Mouse (Mus musculus): ENCODE measurements around the gene Thrb. TPM values are rescaled to one million over a fixed set of nuclear protein-coding genes. Genes with fewer than 3 reads are reported as not detected.

Thrb gene
- polyA plus RNA-seq, 1 experiment, result 0.05 TPM

DNA sequence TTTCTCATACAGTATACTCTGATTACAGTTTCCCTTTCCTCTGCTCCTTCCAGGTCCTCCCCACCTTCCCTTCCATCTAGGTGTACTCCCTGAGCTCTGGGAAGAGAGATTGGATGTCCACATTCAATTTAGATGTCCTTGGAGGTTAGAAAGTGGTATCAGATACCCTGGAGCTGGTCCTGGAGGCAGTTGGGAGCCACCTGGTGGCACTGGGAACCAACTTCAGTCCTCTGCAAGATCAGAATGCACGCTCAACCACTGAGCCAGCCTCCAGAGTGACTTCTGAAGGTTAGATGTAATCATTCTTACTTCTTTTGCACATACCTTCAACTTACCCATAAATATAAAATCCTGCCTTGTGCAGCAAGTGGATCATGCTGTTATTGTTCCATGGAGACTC is 244.5 kb downstream of the Thrb start:
- H3K36me3 ChIP-seq (ENCODE audit: control insufficient read depth, insufficient read depth), result no peaks in the 10 kb centered on the region
- no peaks in the 10 kb centered on the region for H3K27me3 ChIP-seq (ENCODE audit: control insufficient read depth, insufficient read depth, insufficient read length)
- no peaks in the 10 kb centered on the region for H3K79me2 ChIP-seq (ENCODE audit: control insufficient read depth, insufficient read depth)
- H3ac ChIP-seq (ENCODE audit: control insufficient read depth, insufficient read length), result no peak overlapping the region
- no peak overlapping the region for H3K4me2 ChIP-seq (ENCODE audit: low read depth)
- TF ChIP-seq POLR2AphosphoS2 (IDR thresholded peaks at IDR 0.05; ENCODE audit: insufficient read length, low read depth), result no peak
- no peak for TF ChIP-seq TCF12 (IDR thresholded peaks at IDR 0.05; ENCODE audit: insufficient read depth, poor library complexity, severe bottlenecking)
- no peak for TF ChIP-seq SRF (IDR thresholded peaks at IDR 0.05; ENCODE audit: control insufficient read depth, insufficient read length, low read depth)
- no peak for TF ChIP-seq MYOG (IDR thresholded peaks at IDR 0.05; ENCODE audit: control insufficient read depth in 1 of 3, insufficient read depth in 1 of 3, insufficient read length in 2 of 3, low read depth in 2 of 3)
- TF ChIP-seq USF1 (IDR thresholded peaks at IDR 0.05; ENCODE audit: low read depth), result no peak
- TF ChIP-seq TCF3 (IDR thresholded peaks at IDR 0.05; ENCODE audit: insufficient read length, low read depth), result no peak
- TF ChIP-seq CEBPB (IDR thresholded peaks at IDR 0.05; ENCODE audit: insufficient read depth, poor library complexity, severe bottlenecking), result no peak
- no peak for TF ChIP-seq POLR2A (IDR thresholded peaks at IDR 0.05; ENCODE audit: insufficient read length, low read depth)
- no peak for TF ChIP-seq MAX (IDR thresholded peaks at IDR 0.05; ENCODE audit: low read depth)
- TF ChIP-seq MYOD1 (IDR thresholded peaks at IDR 0.05; ENCODE audit: control insufficient read depth in 1 of 3, insufficient read length in 2 of 3, low read depth in 2 of 3), result no peak
- no peak for TF ChIP-seq E2F4 (IDR thresholded peaks at IDR 0.05; ENCODE audit: insufficient read depth)
- no peak for TF ChIP-seq REST (IDR thresholded peaks at IDR 0.05; ENCODE audit: insufficient read depth, insufficient read length)
- H3K4me3 ChIP-seq, result no peak overlapping the region

DNA sequence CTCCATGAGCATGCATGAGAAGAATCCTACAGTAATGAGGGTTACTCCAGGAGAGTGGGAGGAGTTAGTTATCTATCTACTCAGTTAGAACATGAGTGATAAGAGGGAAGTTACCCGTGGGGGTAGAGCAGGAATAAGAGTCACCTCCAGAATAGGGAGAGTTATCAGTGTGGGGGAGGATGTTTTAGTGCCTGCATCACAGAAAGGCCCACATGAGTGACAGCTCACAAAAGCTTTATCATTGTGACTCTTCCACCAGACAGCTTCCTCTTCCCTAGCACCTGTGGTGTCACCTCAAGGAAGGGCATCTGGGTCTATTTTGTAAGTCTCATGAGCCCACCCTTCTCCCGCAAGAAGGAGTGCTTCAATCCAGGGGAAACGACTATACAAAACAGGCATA is 245.6 kb downstream of the Thrb start:
- Histone ChIP-seq H3ac (ENCODE audit: control insufficient read depth, insufficient read length) (no peak overlapping the region), H3K4me3 (no peak overlapping the region), H3K4me2 (ENCODE audit: low read depth) (no peak overlapping the region), H3K27me3 (ENCODE audit: control insufficient read depth, insufficient read depth, insufficient read length) (no peaks in the 10 kb centered on the region), H3K79me2 (ENCODE audit: control insufficient read depth, insufficient read depth) (no peaks in the 10 kb centered on the region), H3K36me3 (ENCODE audit: control insufficient read depth, insufficient read depth) (no peaks in the 10 kb centered on the region)
- TF ChIP-seq USF1 (IDR thresholded peaks at IDR 0.05; ENCODE audit: low read depth), result no peak
- no peak for TF ChIP-seq E2F4 (IDR thresholded peaks at IDR 0.05; ENCODE audit: insufficient read depth)
- no peak for TF ChIP-seq CEBPB (IDR thresholded peaks at IDR 0.05; ENCODE audit: insufficient read depth, poor library complexity, severe bottlenecking)
- no peak for TF ChIP-seq SRF (IDR thresholded peaks at IDR 0.05; ENCODE audit: control insufficient read depth, insufficient read length, low read depth)

- TF ChIP-seq POLR2A (IDR thresholded peaks at IDR 0.05; ENCODE audit: insufficient read length, low read depth), result no peak
- TF ChIP-seq E2F4 (IDR thresholded peaks at IDR 0.05; ENCODE audit: insufficient read depth), result no peak
- TF ChIP-seq TCF12 (IDR thresholded peaks at IDR 0.05; ENCODE audit: insufficient read depth, poor library complexity, severe bottlenecking), result no peak
- no peak for TF ChIP-seq MYOG (IDR thresholded peaks at IDR 0.05; ENCODE audit: control insufficient read depth in 1 of 3, insufficient read depth in 1 of 3, insufficient read length in 2 of 3, low read depth in 2 of 3)
- no peak for TF ChIP-seq CEBPB (IDR thresholded peaks at IDR 0.05; ENCODE audit: insufficient read depth, poor library complexity, severe bottlenecking)
- TF ChIP-seq MAX (IDR thresholded peaks at IDR 0.05; ENCODE audit: low read depth), result no peak
- no peak for TF ChIP-seq TCF3 (IDR thresholded peaks at IDR 0.05; ENCODE audit: insufficient read length, low read depth)
- TF ChIP-seq POLR2AphosphoS2 (IDR thresholded peaks at IDR 0.05; ENCODE audit: insufficient read length, low read depth), result no peak
- no peak for TF ChIP-seq REST (IDR thresholded peaks at IDR 0.05; ENCODE audit: insufficient read depth, insufficient read length)
- no peak for TF ChIP-seq USF1 (IDR thresholded peaks at IDR 0.05; ENCODE audit: low read depth)
- H3K4me2 ChIP-seq (ENCODE audit: low read depth), result no peak overlapping the region
- H3K27me3 ChIP-seq (ENCODE audit: control insufficient read depth, insufficient read depth, insufficient read length), result no peaks in the 10 kb centered on the region
- H3K4me3 ChIP-seq, result no peak overlapping the region
- H3ac ChIP-seq (ENCODE audit: control insufficient read depth, insufficient read length), result no peak overlapping the region
- H3K36me3 ChIP-seq (ENCODE audit: control insufficient read depth, insufficient read depth), result no peaks in the 10 kb centered on the region
- H3K79me2 ChIP-seq (ENCODE audit: control insufficient read depth, insufficient read depth), result no peaks in the 10 kb centered on the region
Measured at GRCm38 (mm10) chr14:17906931-17907330, 246.9 kb downstream of the Thrb start.

DNA sequence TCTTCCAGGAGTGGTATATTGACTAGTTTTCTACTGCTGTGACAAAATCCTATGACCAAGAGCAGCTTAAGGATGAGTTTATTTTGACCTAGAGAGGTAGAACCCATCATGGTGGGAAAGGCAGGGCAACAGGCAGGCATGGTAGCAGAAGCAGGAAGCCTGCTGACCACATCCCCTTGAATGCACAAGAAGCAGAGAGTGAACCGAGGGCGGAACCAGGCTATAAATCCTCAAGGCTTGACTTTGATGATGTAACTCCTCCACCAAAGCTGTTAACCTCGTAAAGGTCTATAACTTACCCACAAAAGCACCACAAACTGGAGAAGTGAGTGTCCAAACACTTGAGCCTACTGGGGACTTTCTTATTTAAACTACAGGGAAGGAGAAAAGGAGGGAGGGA is 251.1 kb downstream of the Thrb start:
- no peaks in the 10 kb centered on the region for H3K79me2 ChIP-seq (ENCODE audit: control insufficient read depth, insufficient read depth)
- no peak for TF ChIP-seq MYOD1 (IDR thresholded peaks at IDR 0.05; ENCODE audit: control insufficient read depth in 1 of 3, insufficient read length in 2 of 3, low read depth in 2 of 3)
- TF ChIP-seq CEBPB (IDR thresholded peaks at IDR 0.05; ENCODE audit: insufficient read depth, poor library complexity, severe bottlenecking), result no peak
- TF ChIP-seq USF1 (IDR thresholded peaks at IDR 0.05; ENCODE audit: low read depth), result no peak
- no peak for TF ChIP-seq POLR2AphosphoS2 (IDR thresholded peaks at IDR 0.05; ENCODE audit: insufficient read length, low read depth)
- TF ChIP-seq MAX (IDR thresholded peaks at IDR 0.05; ENCODE audit: low read depth), result no peak
- no peak for TF ChIP-seq TCF12 (IDR thresholded peaks at IDR 0.05; ENCODE audit: insufficient read depth, poor library complexity, severe bottlenecking)
- no peak for TF ChIP-seq MYOG (IDR thresholded peaks at IDR 0.05; ENCODE audit: control insufficient read depth in 1 of 3, insufficient read depth in 1 of 3, insufficient read length in 2 of 3, low read depth in 2 of 3)
- no peak for TF ChIP-seq SRF (IDR thresholded peaks at IDR 0.05; ENCODE audit: control insufficient read depth, insufficient read length, low read depth)
- TF ChIP-seq POLR2A (IDR thresholded peaks at IDR 0.05; ENCODE audit: insufficient read length, low read depth), result no peak
- TF ChIP-seq REST (IDR thresholded peaks at IDR 0.05; ENCODE audit: insufficient read depth, insufficient read length), result no peak
- no peak for TF ChIP-seq E2F4 (IDR thresholded peaks at IDR 0.05; ENCODE audit: insufficient read depth)
- no peak for TF ChIP-seq TCF3 (IDR thresholded peaks at IDR 0.05; ENCODE audit: insufficient read length, low read depth)
- H3K4me2 ChIP-seq (ENCODE audit: low read depth), result no peak overlapping the region
- H3K36me3 ChIP-seq (ENCODE audit: control insufficient read depth, insufficient read depth), result no peaks in the 10 kb centered on the region
- H3ac ChIP-seq (ENCODE audit: control insufficient read depth, insufficient read length), result no peak overlapping the region
- H3K27me3 ChIP-seq (ENCODE audit: control insufficient read depth, insufficient read depth, insufficient read length), result no peaks in the 10 kb centered on the region
- H3K4me3 ChIP-seq, result no peak overlapping the region

GRCm38 (mm10) chr14:17912573-17913207 is 252.6 kb downstream of the Thrb start:
- TF ChIP-seq POLR2AphosphoS2 (IDR thresholded peaks at IDR 0.05; ENCODE audit: insufficient read length, low read depth), result no peak
- no peak for TF ChIP-seq SRF (IDR thresholded peaks at IDR 0.05; ENCODE audit: control insufficient read depth, insufficient read length, low read depth)
- no peak for TF ChIP-seq MYOG (IDR thresholded peaks at IDR 0.05; ENCODE audit: control insufficient read depth in 1 of 3, insufficient read depth in 1 of 3, insufficient read length in 2 of 3, low read depth in 2 of 3)
- no peak for TF ChIP-seq MAX (IDR thresholded peaks at IDR 0.05; ENCODE audit: low read depth)
- no peak for TF ChIP-seq TCF12 (IDR thresholded peaks at IDR 0.05; ENCODE audit: insufficient read depth, poor library complexity, severe bottlenecking)
- no peak for TF ChIP-seq E2F4 (IDR thresholded peaks at IDR 0.05; ENCODE audit: insufficient read depth)
- TF ChIP-seq USF1 (IDR thresholded peaks at IDR 0.05; ENCODE audit: low read depth), result no peak
- no peak for TF ChIP-seq REST (IDR thresholded peaks at IDR 0.05; ENCODE audit: insufficient read depth, insufficient read length)
- no peak for TF ChIP-seq CEBPB (IDR thresholded peaks at IDR 0.05; ENCODE audit: insufficient read depth, poor library complexity, severe bottlenecking)
- no peak for TF ChIP-seq TCF3 (IDR thresholded peaks at IDR 0.05; ENCODE audit: insufficient read length, low read depth)
- no peak for TF ChIP-seq POLR2A (IDR thresholded peaks at IDR 0.05; ENCODE audit: insufficient read length, low read depth)
- TF ChIP-seq MYOD1 (IDR thresholded peaks at IDR 0.05; ENCODE audit: control insufficient read depth in 1 of 3, insufficient read length in 2 of 3, low read depth in 2 of 3), result no peak
- Histone ChIP-seq H3K36me3 (ENCODE audit: control insufficient read depth, insufficient read depth) (no peaks in the 10 kb centered on the region), H3K27me3 (ENCODE audit: control insufficient read depth, insufficient read depth, insufficient read length) (no peaks in the 10 kb centered on the region), H3K79me2 (ENCODE audit: control insufficient read depth, insufficient read depth) (no peaks in the 10 kb centered on the region), H3ac (ENCODE audit: control insufficient read depth, insufficient read length) (no peak overlapping the region), H3K4me3 (no peak overlapping the region), H3K4me2 (ENCODE audit: low read depth) (no peak overlapping the region)
